Mouse (Mus musculus): ENCODE data around the gene Wfdc10. TPM values are rescaled to one million over a fixed set of nuclear protein-coding genes. Genes with fewer than 3 reads are reported as not detected.

The Wfdc10 gene
- polyA plus RNA-seq, 1 experiment from 2014 or later = not detected

- Histone ChIP-seq H3K36me3 (no peaks in the 10 kb centered on the region), H3K4me2 (no peak overlapping the region), H3K9me3 (no peaks in the 10 kb centered on the region), H3K27ac (replicated peaks) (no peak overlapping the region), H3K4me1 (replicated peaks) (no peaks in the 10 kb centered on the region), H3K9ac (no peak overlapping the region), H3K4me3 (no peak overlapping the region), H3K27me3 (no peaks in the 10 kb centered on the region)
- 92% methylated on average over 6 of the region's 6 CpGs for WGBS
- no peak for ATAC-seq (ENCODE audit: low FRiP score, low read depth)
Observed at GRCm38 (mm10) chr2:164705328-164705727, 49.5 kb downstream of the Wfdc10 start.

- no peaks in the 10 kb centered on the region for H3K9me3 ChIP-seq
- no peak for ATAC-seq (ENCODE audit: low FRiP score, low read depth)
- no peaks in the 10 kb centered on the region for H3K36me3 ChIP-seq
- H3K4me2 ChIP-seq = no peak overlapping the region
- WGBS = 92% methylated on average over 14 of the region's 14 CpGs
- H3K4me1 ChIP-seq (replicated peaks) = no peaks in the 10 kb centered on the region
- no peak overlapping the region for H3K27ac ChIP-seq (replicated peaks)
- H3K4me3 ChIP-seq = no peak overlapping the region
- no peaks in the 10 kb centered on the region for H3K27me3 ChIP-seq
- no peak overlapping the region for H3K9ac ChIP-seq
Observed at GRCm38 (mm10) chr2:164705991-164706390, 50.1 kb downstream of the Wfdc10 start.

Other genes starting within 250 kb of the Wfdc10 start
- 9.4 and 10.4 TPM in 2 replicates for gene Sdc4, start 212.2 kb upstream of the Wfdc10 start, polyA plus RNA-seq (2015; fragmentation: Nextera tagmentation; extraction: Ambion mirVana)
- 82.7 and 88.2 TPM in 2 replicates for gene Sys1, start 199.1 kb upstream of the Wfdc10 start, polyA plus RNA-seq (2015; fragmentation: Nextera tagmentation; extraction: Ambion mirVana)
- gene Gm20458, start 195.1 kb upstream of the Wfdc10 start, polyA plus RNA-seq (2015; fragmentation: Nextera tagmentation; extraction: Ambion mirVana) = 5.0 and 6.6 TPM in 2 replicates
- not detected in 2 replicates for gene Trp53tg5, start 182.3 kb upstream of the Wfdc10 start, polyA plus RNA-seq (2015; fragmentation: Nextera tagmentation; extraction: Ambion mirVana)
- 22.8 and 23.1 TPM in 2 replicates for gene Dbndd2, start 169.9 kb upstream of the Wfdc10 start, polyA plus RNA-seq (2015; fragmentation: Nextera tagmentation; extraction: Ambion mirVana)
- 93.4 and 103 TPM in 2 replicates for gene Pigt, start 158.5 kb upstream of the Wfdc10 start, polyA plus RNA-seq (2015; fragmentation: Nextera tagmentation; extraction: Ambion mirVana)
- gene Wfdc2, start 93.6 kb upstream of the Wfdc10 start, polyA plus RNA-seq (2015; fragmentation: Nextera tagmentation; extraction: Ambion mirVana) = 1.1 and 4.4 TPM in 2 replicates
- not detected in 2 replicates for gene Spint3, start 82.6 kb upstream of the Wfdc10 start, polyA plus RNA-seq (2015; fragmentation: Nextera tagmentation; extraction: Ambion mirVana)
- gene Wfdc6a, start 70.6 kb upstream of the Wfdc10 start, polyA plus RNA-seq (2015; fragmentation: Nextera tagmentation; extraction: Ambion mirVana) = not detected in 2 replicates
- gene Eppin, start 62.5 kb upstream of the Wfdc10 start, polyA plus RNA-seq (2015; fragmentation: Nextera tagmentation; extraction: Ambion mirVana) = 0.21 TPM in 1 of 2 replicates, not detected in the other
- not detected in 2 replicates for gene Wfdc6b, start 42.5 kb upstream of the Wfdc10 start, polyA plus RNA-seq (2015; fragmentation: Nextera tagmentation; extraction: Ambion mirVana)
- not detected in 2 replicates for gene Wfdc8, start 42.4 kb upstream of the Wfdc10 start, polyA plus RNA-seq (2015; fragmentation: Nextera tagmentation; extraction: Ambion mirVana)
- gene Wfdc16, start 17.2 kb upstream of the Wfdc10 start, polyA plus RNA-seq (2015; fragmentation: Nextera tagmentation; extraction: Ambion mirVana) = not detected in 2 replicates
- gene Wfdc9, start 537 bp downstream of the Wfdc10 start, polyA plus RNA-seq (2015; fragmentation: Nextera tagmentation; extraction: Ambion mirVana) = not detected in 2 replicates
- gene Wfdc11, start 18.0 kb downstream of the Wfdc10 start, polyA plus RNA-seq (2015; fragmentation: Nextera tagmentation; extraction: Ambion mirVana) = not detected in 2 replicates
- gene Wfdc13, start 29.1 kb downstream of the Wfdc10 start, polyA plus RNA-seq (2015; fragmentation: Nextera tagmentation; extraction: Ambion mirVana) = not detected in 2 replicates
- not detected in 2 replicates for gene Spint4, start 42.5 kb downstream of the Wfdc10 start, polyA plus RNA-seq (2015; fragmentation: Nextera tagmentation; extraction: Ambion mirVana)
- gene Spint5, start 59.3 kb downstream of the Wfdc10 start, polyA plus RNA-seq (2015; fragmentation: Nextera tagmentation; extraction: Ambion mirVana) = not detected in 2 replicates
- 1.6 and 1.7 TPM in 2 replicates for gene Wfdc3, start 89.9 kb downstream of the Wfdc10 start, polyA plus RNA-seq (2015; fragmentation: Nextera tagmentation; extraction: Ambion mirVana)
- 54.6 and 57.6 TPM in 2 replicates for gene Dnttip1, start 89.9 kb downstream of the Wfdc10 start, polyA plus RNA-seq (2015; fragmentation: Nextera tagmentation; extraction: Ambion mirVana)
- gene Ube2c, start 113.9 kb downstream of the Wfdc10 start, polyA plus RNA-seq (2015; fragmentation: Nextera tagmentation; extraction: Ambion mirVana) = 78.0 and 107 TPM in 2 replicates
- 0.97 and 2.4 TPM in 2 replicates for gene Tnnc2, start 123.9 kb downstream of the Wfdc10 start, polyA plus RNA-seq (2015; fragmentation: Nextera tagmentation; extraction: Ambion mirVana)
- gene Snx21, start 129.8 kb downstream of the Wfdc10 start, polyA plus RNA-seq (2015; fragmentation: Nextera tagmentation; extraction: Ambion mirVana) = 39.6 and 44.8 TPM in 2 replicates
- gene Acot8, start 148.8 kb downstream of the Wfdc10 start, polyA plus RNA-seq (2015; fragmentation: Nextera tagmentation; extraction: Ambion mirVana) = 21.4 and 21.5 TPM in 2 replicates
- gene Zswim3, start 149.1 kb downstream of the Wfdc10 start, polyA plus RNA-seq (2015; fragmentation: Nextera tagmentation; extraction: Ambion mirVana) = 16.8 TPM in 2 replicates
- 24.9 and 29.2 TPM in 2 replicates for gene Zswim1, start 166.6 kb downstream of the Wfdc10 start, polyA plus RNA-seq (2015; fragmentation: Nextera tagmentation; extraction: Ambion mirVana)
- gene Spata25, start 172.5 kb downstream of the Wfdc10 start, polyA plus RNA-seq (2015; fragmentation: Nextera tagmentation; extraction: Ambion mirVana) = 0.34 TPM in 1 of 2 replicates, not detected in the other
- gene Ctsa, start 176.8 kb downstream of the Wfdc10 start, polyA plus RNA-seq (2015; fragmentation: Nextera tagmentation; extraction: Ambion mirVana) = 97.0 and 105 TPM in 2 replicates
- 6.3 and 7.9 TPM in 2 replicates for gene Neurl2, start 177.4 kb downstream of the Wfdc10 start, polyA plus RNA-seq (2015; fragmentation: Nextera tagmentation; extraction: Ambion mirVana)
- 123 and 129 TPM in 2 replicates for gene Pltp, start 201.7 kb downstream of the Wfdc10 start, polyA plus RNA-seq (2015; fragmentation: Nextera tagmentation; extraction: Ambion mirVana)
- 78.5 and 81.7 TPM in 2 replicates for gene Pcif1, start 223.3 kb downstream of the Wfdc10 start, polyA plus RNA-seq (2015; fragmentation: Nextera tagmentation; extraction: Ambion mirVana)

Data from hindbrain, embryonic 15.5 days (tissue).